Mouse (Mus musculus): ENCODE results near the gene Lrriq1. TPM values are rescaled to one million over a fixed set of nuclear protein-coding genes. Genes with fewer than 3 reads are reported as not detected.

Gene Lrriq1
- polyA plus RNA-seq (2014; fragmentation: Nextera tagmentation; extraction: Ambion mirVana), result 2.5 and 2.8 TPM in 2 replicates

- H3K27me3 ChIP-seq (replicated peaks; ENCODE audit: control insufficient read depth, insufficient read depth, low read length), result no peaks in the 10 kb centered on the region
- peak within 1 kb of the TSS; percentile 33; the same call in 1 of the 2 replicates for H3K27ac ChIP-seq (ENCODE audit: low read depth, low read length)
- no peaks in the 10 kb centered on the region for H3K9me3 ChIP-seq (replicated peaks; ENCODE audit: control insufficient read depth, low read length)
- H3K4me2 ChIP-seq (ENCODE audit: low read length), result peak within 1 kb of the TSS; percentile 74
- ATAC-seq (peak; percentile 100), DNase-seq (ENCODE audit: low spot score) (peak; percentile 94)
- peak within 1 kb of the TSS; percentile 62 for H3K9ac ChIP-seq (ENCODE audit: low read length)
- H3K36me3 ChIP-seq (ENCODE audit: control insufficient read depth, insufficient read depth, low read length), result no peaks in the 10 kb centered on the region
- H3K4me1 ChIP-seq (ENCODE audit: control insufficient read depth, insufficient read depth, low read length), result no peaks in the 10 kb centered on the region
- 5% methylated on average over 25 of the region's 25 CpGs for WGBS
- H3K4me3 ChIP-seq (ENCODE audit: low read depth, low read length), result peak within 1 kb of the TSS; percentile 61
Observed at GRCm38 (mm10) chr10:103235707-103236459, at the start of gene Lrriq1. Lrriq1 (minus strand) TSS chr10:103236322.

GRCm38 (mm10) chr10:103253842-103254803 lies 18.0 kb upstream of the Lrriq1 start:
- ATAC-seq, result peak; percentile 72
- 53% methylated on average over 5 of the region's 5 CpGs for WGBS
- no peak overlapping the region for H3K27ac ChIP-seq (ENCODE audit: low read depth, low read length)
- H3K27me3 ChIP-seq (replicated peaks; ENCODE audit: control insufficient read depth, insufficient read depth, low read length), result no peaks in the 10 kb centered on the region
- H3K4me2 ChIP-seq (ENCODE audit: low read length), result no peak overlapping the region
- no peaks in the 10 kb centered on the region for H3K36me3 ChIP-seq (ENCODE audit: control insufficient read depth, insufficient read depth, low read length)
- H3K4me1 ChIP-seq (ENCODE audit: control insufficient read depth, insufficient read depth, low read length), result no peaks in the 10 kb centered on the region
- H3K9ac ChIP-seq (ENCODE audit: low read length), result no peak overlapping the region
- no peak overlapping the region for H3K4me3 ChIP-seq (ENCODE audit: low read depth, low read length)
- H3K9me3 ChIP-seq (replicated peaks; ENCODE audit: control insufficient read depth, low read length), result no peaks in the 10 kb centered on the region
- peak; percentile 89 for DNase-seq (ENCODE audit: low spot score)

GRCm38 (mm10) chr10:103236460-103236772 lies 294 bp upstream of the Lrriq1 start:
- Histone ChIP-seq H3K27ac (ENCODE audit: low read depth, low read length) (no peak overlapping the region), H3K27me3 (replicated peaks; ENCODE audit: control insufficient read depth, insufficient read depth, low read length) (no peaks in the 10 kb centered on the region), H3K9me3 (replicated peaks; ENCODE audit: control insufficient read depth, low read length) (no peaks in the 10 kb centered on the region), H3K9ac (ENCODE audit: low read length) (no peak overlapping the region), H3K36me3 (ENCODE audit: control insufficient read depth, insufficient read depth, low read length) (no peaks in the 10 kb centered on the region), H3K4me3 (ENCODE audit: low read depth, low read length) (peak overlapping the region; percentile 61; the same call in 1 of the 2 replicates), H3K4me1 (ENCODE audit: control insufficient read depth, insufficient read depth, low read length) (no peaks in the 10 kb centered on the region), H3K4me2 (ENCODE audit: low read length) (peak overlapping the region; percentile 74)
- ATAC-seq, result no peak; the same call in 1 of the 2 replicates
- 26% methylated on average over 4 of the region's 4 CpGs for WGBS
- no peak for DNase-seq (ENCODE audit: low spot score)

- H3K27me3 ChIP-seq (replicated peaks; ENCODE audit: control insufficient read depth, insufficient read depth, low read length), result no peaks in the 10 kb centered on the region
- no peak overlapping the region for H3K27ac ChIP-seq (ENCODE audit: low read depth, low read length)
- ATAC-seq (no peak), DNase-seq (ENCODE audit: low spot score) (no peak)
- H3K4me1 ChIP-seq (ENCODE audit: control insufficient read depth, insufficient read depth, low read length), result no peaks in the 10 kb centered on the region
- no peaks in the 10 kb centered on the region for H3K9me3 ChIP-seq (replicated peaks; ENCODE audit: control insufficient read depth, low read length)
- no peaks in the 10 kb centered on the region for H3K36me3 ChIP-seq (ENCODE audit: control insufficient read depth, insufficient read depth, low read length)
- H3K4me2 ChIP-seq (ENCODE audit: low read length), result no peak overlapping the region
- H3K9ac ChIP-seq (ENCODE audit: low read length), result no peak overlapping the region
- H3K4me3 ChIP-seq (ENCODE audit: low read depth, low read length), result no peak overlapping the region
- 93% methylated on average over 1 of the region's 1 CpGs for WGBS
Observed at GRCm38 (mm10) chr10:103226646-103227045, 9.5 kb downstream of the Lrriq1 start.

- no peak overlapping the region for H3K4me3 ChIP-seq (ENCODE audit: low read depth, low read length)
- no peaks in the 10 kb centered on the region for H3K27me3 ChIP-seq (replicated peaks; ENCODE audit: control insufficient read depth, insufficient read depth, low read length)
- DNase-seq (ENCODE audit: low spot score), result peak; percentile 82
- 32% methylated on average over 4 of the region's 4 CpGs for WGBS
- ATAC-seq, result peak; percentile 83
- H3K27ac ChIP-seq (ENCODE audit: low read depth, low read length), result no peak overlapping the region
- H3K9ac ChIP-seq (ENCODE audit: low read length), result no peak overlapping the region
- H3K9me3 ChIP-seq (replicated peaks; ENCODE audit: control insufficient read depth, low read length), result no peaks in the 10 kb centered on the region
- H3K4me2 ChIP-seq (ENCODE audit: low read length), result no peak overlapping the region
- H3K4me1 ChIP-seq (ENCODE audit: control insufficient read depth, insufficient read depth, low read length), result no peaks in the 10 kb centered on the region
- H3K36me3 ChIP-seq (ENCODE audit: control insufficient read depth, insufficient read depth, low read length), result no peaks in the 10 kb centered on the region
Observed at GRCm38 (mm10) chr10:103194655-103195328, 41.3 kb downstream of the Lrriq1 start.

- H3K4me3 ChIP-seq (ENCODE audit: low read depth, low read length), result no peak overlapping the region
Observed at GRCm38 (mm10) chr10:103145769-103146379, 90.2 kb downstream of the Lrriq1 start.

GRCm38 (mm10) chr10:103144927-103145768 lies 91.0 kb downstream of the Lrriq1 start:
- H3K4me2 ChIP-seq (ENCODE audit: low read length), result no peak overlapping the region
- H3K9ac ChIP-seq (ENCODE audit: low read length), result no peak overlapping the region
- no peaks in the 10 kb centered on the region for H3K27me3 ChIP-seq (replicated peaks; ENCODE audit: control insufficient read depth, insufficient read depth, low read length)
- WGBS, result 84% methylated on average over 11 of the region's 11 CpGs
- H3K4me1 ChIP-seq (ENCODE audit: control insufficient read depth, insufficient read depth, low read length), result no peaks in the 10 kb centered on the region
- no peaks in the 10 kb centered on the region for H3K36me3 ChIP-seq (ENCODE audit: control insufficient read depth, insufficient read depth, low read length)
- H3K4me3 ChIP-seq (ENCODE audit: low read depth, low read length), result no peak overlapping the region
- no peaks in the 10 kb centered on the region for H3K9me3 ChIP-seq (replicated peaks; ENCODE audit: control insufficient read depth, low read length)
- H3K27ac ChIP-seq (ENCODE audit: low read depth, low read length), result no peak overlapping the region
- ATAC-seq (no peak), DNase-seq (ENCODE audit: low spot score) (no peak)

More at GRCm38 (mm10) chr10:103145769-103146379, 90.2 kb downstream of the Lrriq1 start:
- H3K9me3 ChIP-seq (replicated peaks; ENCODE audit: control insufficient read depth, low read length), result no peaks in the 10 kb centered on the region
- H3K27ac ChIP-seq (ENCODE audit: low read depth, low read length), result no peak overlapping the region
- DNase-seq (ENCODE audit: low spot score) (no peak), ATAC-seq (no peak)
- no peaks in the 10 kb centered on the region for H3K27me3 ChIP-seq (replicated peaks; ENCODE audit: control insufficient read depth, insufficient read depth, low read length)
- no peaks in the 10 kb centered on the region for H3K4me1 ChIP-seq (ENCODE audit: control insufficient read depth, insufficient read depth, low read length)
- no peaks in the 10 kb centered on the region for H3K36me3 ChIP-seq (ENCODE audit: control insufficient read depth, insufficient read depth, low read length)
- H3K9ac ChIP-seq (ENCODE audit: low read length), result no peak overlapping the region
- H3K4me2 ChIP-seq (ENCODE audit: low read length), result no peak overlapping the region
- WGBS, result 74% methylated on average over 8 of the region's 8 CpGs

- no peaks in the 10 kb centered on the region for H3K4me1 ChIP-seq (ENCODE audit: control insufficient read depth, insufficient read depth, low read length)
- H3K9me3 ChIP-seq (replicated peaks; ENCODE audit: control insufficient read depth, low read length), result no peaks in the 10 kb centered on the region
- no peak overlapping the region for H3K4me2 ChIP-seq (ENCODE audit: low read length)
- no peak overlapping the region for H3K4me3 ChIP-seq (ENCODE audit: low read depth, low read length)
- DNase-seq (ENCODE audit: low spot score) (peak; percentile 8), ATAC-seq (no peak)
- WGBS, result 68% methylated on average over 4 of the region's 4 CpGs
- H3K9ac ChIP-seq (ENCODE audit: low read length), result no peak overlapping the region
- H3K27me3 ChIP-seq (replicated peaks; ENCODE audit: control insufficient read depth, insufficient read depth, low read length), result no peaks in the 10 kb centered on the region
- no peaks in the 10 kb centered on the region for H3K36me3 ChIP-seq (ENCODE audit: control insufficient read depth, insufficient read depth, low read length)
- no peak overlapping the region for H3K27ac ChIP-seq (ENCODE audit: low read depth, low read length)
Observed at GRCm38 (mm10) chr10:103142526-103142925, 93.6 kb downstream of the Lrriq1 start.
